Mouse (Mus musculus) testis, postnatal 14 days (tissue): ENCODE measurements around the gene Klhl2.

Source experiments
- DNase-seq: peaks from one replicate; pipeline ENCODE4 v3.0.0; 2021; ENCODE audit warnings: low spot score

Klhl2 gene

GRCm38 (mm10) chr8:64831656-64832055, 18.2 kb downstream of the Klhl2 start:
- no peak for DNase-seq

- DNase-seq: no peak
Observed at GRCm38 (mm10) chr8:64829921-64830320, 19.9 kb downstream of the Klhl2 start.

GRCm38 (mm10) chr8:64829391-64829790, 20.4 kb downstream of the Klhl2 start:
- no peak for DNase-seq

DNA sequence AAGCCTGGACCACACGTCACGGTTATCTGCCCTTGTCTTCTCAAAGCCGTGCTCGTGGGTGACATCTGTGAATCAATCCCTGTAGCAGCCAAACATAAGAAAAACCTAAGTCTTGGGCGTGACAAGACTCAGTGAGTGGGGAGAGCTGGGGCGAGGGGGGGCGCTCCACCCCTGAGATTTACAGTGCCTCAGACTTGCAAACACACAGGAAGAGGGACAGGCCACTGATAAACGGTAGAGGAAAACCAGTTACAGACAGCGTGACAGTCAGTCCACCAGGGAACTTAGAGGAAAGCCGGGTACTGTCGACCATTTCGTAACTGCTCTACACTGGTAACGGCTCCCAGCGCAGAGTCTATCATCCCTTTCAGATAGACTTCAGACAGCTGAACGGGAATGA, 21.4 kb downstream of the Klhl2 start:
- no peak for DNase-seq

- no peak for DNase-seq
Observed at GRCm38 (mm10) chr8:64827356-64827755, 22.5 kb downstream of the Klhl2 start.

DNA sequence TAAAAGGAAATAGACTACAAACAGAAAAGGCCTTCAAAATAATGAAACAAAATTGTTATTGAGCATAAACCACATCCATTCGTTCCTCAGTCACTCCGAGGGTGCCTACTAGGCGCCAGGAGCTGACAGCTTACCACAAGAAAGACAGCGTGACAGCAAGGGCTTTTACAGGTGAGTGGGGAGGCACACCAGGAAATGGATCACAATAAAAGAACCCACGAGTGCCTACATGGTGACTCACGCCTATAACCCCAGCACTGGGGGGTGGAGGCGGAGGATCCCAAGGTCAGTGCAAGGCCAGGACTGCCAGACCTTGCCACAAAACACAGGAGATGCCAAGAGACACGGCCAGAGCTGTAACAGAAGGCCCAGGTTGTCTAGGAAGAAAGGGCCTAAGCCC, 23.4 kb downstream of the Klhl2 start:
- peak; percentile 27 for DNase-seq

DNA sequence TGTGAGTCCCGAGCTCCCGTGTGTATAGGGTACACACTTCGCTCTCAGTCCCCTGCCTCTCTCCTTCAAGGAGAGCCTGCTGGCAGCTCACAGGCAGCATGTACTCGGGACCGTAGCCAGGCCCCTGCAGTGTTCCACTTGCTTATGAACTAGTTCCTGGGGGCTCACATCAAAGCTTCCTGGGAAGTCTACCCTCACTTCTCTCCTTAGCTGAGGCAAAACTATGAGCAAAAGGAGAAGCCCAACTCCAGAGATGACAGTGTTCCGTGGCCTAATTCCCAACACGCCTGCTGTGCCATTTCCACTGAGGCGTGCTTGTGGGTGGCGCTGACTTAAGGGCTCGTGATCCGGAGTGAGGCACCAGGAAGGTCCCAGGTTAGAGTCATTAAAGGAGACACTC, 25.9 kb downstream of the Klhl2 start:
- DNase-seq: no peak

GRCm38 (mm10) chr8:64820940-64821339, 28.9 kb downstream of the Klhl2 start:
- peak; percentile 31 for DNase-seq

GRCm38 (mm10) chr8:64811790-64812189, 38.0 kb downstream of the Klhl2 start:
- no peak for DNase-seq

DNA sequence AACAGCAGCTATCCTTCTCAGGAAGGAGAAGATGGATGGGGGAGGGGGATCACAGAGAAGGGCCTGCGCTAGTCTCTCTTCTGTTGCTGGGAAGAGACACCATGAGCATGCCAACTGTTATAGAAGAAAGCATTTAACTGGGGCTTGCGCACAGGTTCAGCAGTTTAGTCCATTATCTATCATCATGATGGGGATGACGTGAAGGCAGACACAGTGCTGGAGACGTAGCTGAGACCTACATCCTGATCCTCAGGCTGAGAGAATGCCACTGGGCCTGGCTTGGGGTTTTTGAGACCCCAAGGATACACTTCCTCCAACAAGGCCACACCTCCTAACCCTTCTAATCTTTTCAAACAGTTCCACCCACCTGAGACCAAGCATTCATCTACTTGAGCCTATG, 38.7 kb downstream of the Klhl2 start:
- no peak for DNase-seq

- DNase-seq: no peak
Observed at GRCm38 (mm10) chr8:64806558-64806957, 43.3 kb downstream of the Klhl2 start.

GRCm38 (mm10) chr8:64804971-64805370, 44.8 kb downstream of the Klhl2 start:
- no peak for DNase-seq

DNA sequence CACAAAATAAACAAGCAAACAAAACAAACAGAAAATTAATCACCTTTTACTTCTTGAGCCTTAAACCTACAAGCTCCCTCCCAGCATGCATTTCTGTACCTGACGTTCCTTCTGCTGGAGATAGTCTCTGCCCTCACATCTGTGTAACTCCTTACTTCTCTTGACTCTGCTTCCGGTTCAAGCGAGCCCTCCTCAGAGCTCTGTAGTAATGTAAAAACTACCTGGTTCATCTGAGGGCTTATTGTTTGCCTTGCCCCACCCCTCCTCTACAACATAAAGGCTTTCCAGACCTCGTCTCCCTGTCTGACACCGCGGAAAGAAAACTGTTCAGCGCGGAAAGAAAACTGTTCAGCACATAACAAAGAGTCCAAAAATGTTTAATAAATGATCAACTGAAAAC, 50.5 kb downstream of the Klhl2 start:
- DNase-seq: no peak

DNA sequence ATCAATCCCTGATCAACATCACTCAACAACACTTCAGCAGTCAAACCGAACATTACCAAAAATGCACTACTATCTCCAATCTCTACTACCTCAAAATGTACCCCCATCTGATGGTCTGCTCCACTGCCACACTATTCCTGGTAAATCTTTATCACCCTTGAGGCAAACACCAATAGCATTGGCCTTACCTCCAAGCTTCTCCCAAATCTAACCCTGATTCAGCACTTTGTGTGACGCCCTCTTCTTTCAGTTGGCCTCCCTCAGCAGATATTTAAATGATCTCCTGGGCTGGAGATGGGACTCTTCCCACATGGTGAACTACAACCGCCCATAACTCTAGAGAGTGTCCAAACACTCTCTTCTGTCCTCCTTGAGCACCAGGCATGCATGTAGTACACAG, 51.3 kb downstream of the Klhl2 start:
- no peak for DNase-seq

- no peak for DNase-seq
Observed at GRCm38 (mm10) chr8:64797751-64798150, 52.1 kb downstream of the Klhl2 start.

DNA sequence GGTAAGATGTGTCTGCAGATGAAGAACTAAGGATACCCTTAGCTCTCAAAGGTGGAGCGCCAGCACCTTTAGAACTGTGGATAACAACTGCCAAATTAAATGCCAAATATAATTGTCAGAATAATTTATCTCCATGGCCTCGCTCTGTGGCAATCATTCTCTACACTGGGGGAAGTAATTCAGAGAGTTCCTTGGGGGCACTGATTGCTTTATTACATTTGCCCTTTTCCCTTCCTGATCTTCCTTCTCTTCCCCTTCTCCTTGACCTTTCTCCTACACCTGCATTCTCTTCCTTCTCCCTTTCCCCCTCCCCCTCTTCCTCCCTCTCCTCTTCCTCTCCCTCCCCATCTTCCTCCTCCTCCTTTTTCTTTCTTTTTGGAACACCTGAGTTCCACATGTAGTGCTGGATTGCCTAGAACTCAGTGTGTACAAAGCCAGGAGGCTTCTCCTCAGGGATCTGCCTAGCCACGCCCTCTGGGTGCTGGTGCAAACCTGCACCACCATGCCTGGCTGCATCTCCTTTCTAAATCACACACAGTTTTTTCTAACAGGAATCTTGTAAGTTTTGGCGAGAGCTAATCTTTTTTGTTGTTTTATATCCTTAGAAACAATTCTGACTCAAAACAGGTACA, 58.5 kb downstream of the Klhl2 start:
- DNase-seq: no peak

DNA sequence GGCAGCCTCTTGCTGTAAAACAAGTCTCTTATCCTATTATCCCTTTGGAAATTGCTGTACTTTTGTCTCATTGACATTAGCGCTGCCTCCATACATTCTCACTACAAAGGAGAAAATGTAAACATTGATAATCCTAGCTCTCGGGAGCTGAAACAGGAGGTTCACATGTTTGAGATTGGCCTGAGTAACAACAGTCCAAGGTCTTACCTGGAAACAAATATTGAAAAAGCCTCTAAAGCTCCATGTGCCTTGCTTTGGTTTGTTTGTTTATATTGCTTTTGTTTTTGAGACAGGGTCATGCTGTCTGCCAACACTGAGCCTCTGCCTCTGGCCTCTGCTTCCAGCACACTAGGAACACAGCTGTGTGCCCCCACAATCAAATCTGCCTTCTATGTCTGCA, 59.4 kb downstream of the Klhl2 start:
- no peak for DNase-seq

GRCm38 (mm10) chr8:64788715-64789114, 61.1 kb downstream of the Klhl2 start:
- no peak for DNase-seq

DNA sequence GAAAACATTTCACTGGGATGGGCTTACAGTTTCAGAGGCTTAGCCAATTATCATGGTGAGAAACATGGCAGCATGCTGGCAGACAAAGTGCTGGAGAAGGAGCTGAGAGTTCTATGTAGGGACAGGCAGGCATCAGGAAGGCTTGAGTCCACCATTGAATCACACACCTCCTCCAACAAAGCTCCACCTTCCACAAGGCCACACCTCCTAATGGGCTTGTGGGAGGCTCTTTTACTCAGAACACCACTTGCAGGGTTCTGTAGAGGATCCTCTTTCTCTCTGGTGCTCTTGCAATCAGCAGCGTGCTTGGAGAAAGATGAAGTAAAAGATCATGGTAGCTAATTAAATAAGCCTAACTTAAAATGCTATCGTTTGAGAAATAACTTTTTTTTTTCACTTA, 63.0 kb downstream of the Klhl2 start:
- no peak for DNase-seq

DNA sequence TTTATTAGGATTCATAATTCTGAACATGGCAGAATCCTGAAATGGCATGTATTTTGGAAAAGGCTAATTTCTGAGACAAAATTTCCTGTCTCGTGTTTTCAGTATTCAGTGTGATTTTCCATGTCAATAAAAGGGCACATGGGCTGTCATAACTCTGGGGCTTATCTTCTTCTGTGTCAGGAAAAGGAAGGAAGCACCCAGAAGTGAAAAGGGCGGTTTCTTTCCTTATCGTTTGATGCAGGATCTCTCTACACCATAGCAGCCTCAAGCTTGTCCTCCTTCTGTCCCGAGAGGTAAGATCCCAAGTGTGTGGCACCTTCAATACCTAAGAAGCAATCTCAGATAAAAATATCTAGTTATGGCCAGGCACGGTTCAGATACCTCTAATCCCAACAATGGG, 65.6 kb downstream of the Klhl2 start:
- DNase-seq: no peak

GRCm38 (mm10) chr8:64781947-64782346, 67.9 kb downstream of the Klhl2 start:
- no peak for DNase-seq

- no peak for DNase-seq
Observed at GRCm38 (mm10) chr8:64777925-64778324, 71.9 kb downstream of the Klhl2 start.

GRCm38 (mm10) chr8:64774136-64774535, 75.7 kb downstream of the Klhl2 start:
- no peak for DNase-seq

- no peak for DNase-seq
Observed at GRCm38 (mm10) chr8:64770814-64771213, 79.0 kb downstream of the Klhl2 start.

- DNase-seq: no peak
Observed at GRCm38 (mm10) chr8:64769586-64769985, 80.2 kb downstream of the Klhl2 start.
